Mouse (Mus musculus): ENCODE measurements around the gene Abhd13. TPM values are rescaled to one million over a fixed set of nuclear protein-coding genes. Genes with fewer than 3 reads are reported as not detected.

Gene Abhd13
- total RNA-seq (2021) = 10 to 100 TPM; 12.5 to 13.5 TPM
- long read RNA-seq, experiment 1, full-length matches to known transcripts = 23 of 26 reads
- long read RNA-seq, experiment 1, partial matches to known transcripts = 1 of 26 reads
- long read RNA-seq, experiment 1, other reads (novel, unspliced or antisense) = 2 of 26 reads
- long read RNA-seq, experiment 2, full-length matches to known transcripts = 14 of 14 reads
- long read RNA-seq, experiment 2, partial matches to known transcripts = 0 of 14 reads
- long read RNA-seq, experiment 2, other reads (novel, unspliced or antisense) = 0 of 14 reads

DNA sequence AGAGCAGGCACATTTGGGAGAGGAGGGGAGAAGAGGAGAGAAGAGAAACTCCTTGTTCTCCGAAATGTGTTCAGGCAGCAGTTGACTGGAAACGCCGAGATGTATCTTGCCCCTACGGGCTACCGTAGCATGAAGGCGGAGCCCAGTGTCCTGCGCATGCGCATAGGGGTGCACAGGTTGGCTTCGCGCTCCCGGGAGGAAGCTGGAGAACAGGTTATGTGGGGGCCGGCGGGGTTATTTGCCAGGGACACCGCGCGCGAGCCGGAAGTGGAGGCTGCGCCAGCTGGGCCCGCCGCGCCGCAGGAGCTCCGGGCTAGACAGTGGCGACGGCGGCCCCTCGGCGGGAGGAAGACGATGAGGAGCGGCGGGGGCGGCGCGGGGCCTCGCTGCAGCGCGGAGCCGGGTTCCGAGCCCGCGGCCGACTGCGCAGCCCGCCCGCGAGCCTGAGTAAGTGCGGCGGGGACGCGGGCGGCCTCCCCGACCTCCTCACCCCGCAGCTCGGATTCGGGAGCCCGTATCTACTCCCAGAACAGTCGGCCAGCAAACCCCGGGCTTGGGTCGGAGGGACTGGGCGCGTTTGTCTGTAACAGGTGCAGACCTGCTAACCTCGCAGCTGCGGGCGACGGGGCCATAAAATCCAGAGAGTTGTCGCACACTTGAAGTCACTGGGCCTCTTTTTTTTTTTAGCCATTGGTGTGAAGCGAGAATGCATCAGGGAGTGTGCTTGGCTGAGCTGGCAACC lies at the start of gene Abhd13, which contains the start of gene Lig4:
TSS of gene Abhd13 (plus strand) at position 135 of the 742 bp plus-strand sequence.
TSS of gene Lig4 (minus strand) at position 114 of the 742 bp plus-strand sequence.
- DNase-seq = peak; percentile 99

DNA sequence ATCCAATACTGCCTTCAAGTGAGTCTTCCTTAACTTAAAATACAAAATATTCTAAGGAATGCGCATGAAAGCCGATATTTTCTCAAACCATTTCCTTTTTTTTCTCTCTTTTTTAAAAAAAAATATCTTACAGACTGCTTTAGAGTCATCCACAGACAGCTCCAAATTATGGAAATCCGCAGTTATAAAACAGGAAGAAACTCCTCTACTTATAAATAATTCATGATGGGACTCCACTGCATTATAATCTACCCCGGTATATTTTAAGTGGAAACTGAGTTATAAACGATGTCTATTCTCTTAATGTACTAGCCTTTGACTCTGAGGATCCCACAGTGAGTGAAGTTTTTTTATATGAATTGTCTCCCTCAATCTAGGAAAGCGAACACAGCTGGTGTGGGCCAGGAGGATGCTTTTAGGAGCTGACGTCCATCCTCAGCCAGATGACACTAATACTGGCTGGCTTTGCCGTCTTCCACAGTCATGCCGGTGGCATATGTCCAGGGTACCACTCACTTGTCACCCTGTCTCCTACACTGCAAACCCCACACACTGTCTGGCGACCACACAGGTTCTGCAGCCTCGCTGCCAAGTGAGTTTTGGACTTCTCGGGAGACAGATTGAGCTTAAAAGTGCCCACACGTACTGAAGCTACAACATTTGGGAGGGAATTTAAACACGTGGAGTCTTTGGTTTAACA lies 47.6 kb upstream of the Abhd13 start:
- no peak for DNase-seq

DNA sequence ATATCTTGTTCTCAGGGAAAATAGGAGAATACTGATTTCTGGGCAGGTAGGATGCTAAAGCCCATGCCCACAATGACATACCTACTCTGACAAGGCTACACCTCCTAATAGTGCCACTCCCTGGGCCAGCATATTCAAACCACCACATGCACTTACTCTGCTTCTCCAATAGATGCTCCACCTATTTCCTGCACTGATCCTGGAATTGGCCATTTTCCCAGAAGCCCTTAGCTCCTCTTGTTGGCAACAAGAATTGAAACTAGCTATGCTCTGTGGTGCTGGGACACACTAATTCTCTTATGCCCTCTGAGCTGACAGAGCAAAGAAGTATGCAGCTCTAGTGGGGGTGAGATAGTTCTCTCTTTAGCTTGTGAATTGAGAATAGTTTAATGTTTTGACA lies 44.8 kb upstream of the Abhd13 start:
- no peak for DNase-seq

DNA sequence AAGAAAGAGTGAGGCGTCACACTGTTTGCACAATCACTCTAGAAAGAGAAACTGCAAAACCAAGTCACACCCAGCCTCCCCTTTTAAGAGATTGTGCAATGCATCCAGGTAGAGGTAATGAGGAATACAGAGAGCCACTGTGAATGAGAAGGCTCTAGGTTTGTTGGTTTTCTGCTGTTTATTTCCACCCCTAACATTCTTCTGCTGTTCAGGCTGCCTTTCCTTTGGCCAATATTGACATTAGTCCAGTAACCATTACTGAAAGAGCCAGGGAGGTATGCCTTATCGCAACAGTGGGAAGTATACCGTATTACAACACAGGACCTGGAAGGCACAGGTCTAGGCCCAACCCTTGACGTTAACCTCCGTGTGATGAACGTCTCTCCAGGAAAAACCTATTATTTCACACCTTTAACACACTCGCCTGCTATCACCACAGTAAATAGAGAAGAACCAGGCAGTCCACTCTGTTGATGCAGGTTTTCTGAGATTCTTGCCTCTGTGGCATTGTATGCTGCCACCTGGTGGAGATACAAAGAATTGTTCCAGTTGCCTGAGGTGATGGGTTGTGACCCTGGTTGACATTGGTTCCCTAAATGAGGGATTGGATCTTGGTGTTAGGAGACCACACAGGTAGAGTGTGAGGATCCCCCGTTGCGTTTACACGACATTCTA lies 42.5 kb upstream of the Abhd13 start:
- peak; percentile 26 for DNase-seq

DNA sequence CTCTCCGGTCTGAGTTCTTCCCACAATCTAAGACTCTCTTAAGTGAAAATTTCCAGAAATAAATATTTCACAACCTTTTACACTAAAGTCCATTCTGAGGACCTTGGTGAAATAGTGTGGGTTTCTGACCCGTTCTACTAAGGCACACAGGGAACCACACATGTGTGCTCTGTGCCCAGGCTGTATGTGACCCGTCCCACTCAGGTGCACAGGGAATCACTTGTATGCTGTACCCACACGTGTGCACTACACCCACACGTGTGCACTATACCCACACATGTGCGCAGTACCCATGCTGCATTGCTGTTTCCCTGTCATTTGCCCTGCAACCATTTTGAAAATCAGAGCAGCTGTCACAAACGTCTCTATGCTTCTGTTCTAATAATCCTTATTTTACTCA lies 41.9 kb upstream of the Abhd13 start:
- no peak for DNase-seq

DNA sequence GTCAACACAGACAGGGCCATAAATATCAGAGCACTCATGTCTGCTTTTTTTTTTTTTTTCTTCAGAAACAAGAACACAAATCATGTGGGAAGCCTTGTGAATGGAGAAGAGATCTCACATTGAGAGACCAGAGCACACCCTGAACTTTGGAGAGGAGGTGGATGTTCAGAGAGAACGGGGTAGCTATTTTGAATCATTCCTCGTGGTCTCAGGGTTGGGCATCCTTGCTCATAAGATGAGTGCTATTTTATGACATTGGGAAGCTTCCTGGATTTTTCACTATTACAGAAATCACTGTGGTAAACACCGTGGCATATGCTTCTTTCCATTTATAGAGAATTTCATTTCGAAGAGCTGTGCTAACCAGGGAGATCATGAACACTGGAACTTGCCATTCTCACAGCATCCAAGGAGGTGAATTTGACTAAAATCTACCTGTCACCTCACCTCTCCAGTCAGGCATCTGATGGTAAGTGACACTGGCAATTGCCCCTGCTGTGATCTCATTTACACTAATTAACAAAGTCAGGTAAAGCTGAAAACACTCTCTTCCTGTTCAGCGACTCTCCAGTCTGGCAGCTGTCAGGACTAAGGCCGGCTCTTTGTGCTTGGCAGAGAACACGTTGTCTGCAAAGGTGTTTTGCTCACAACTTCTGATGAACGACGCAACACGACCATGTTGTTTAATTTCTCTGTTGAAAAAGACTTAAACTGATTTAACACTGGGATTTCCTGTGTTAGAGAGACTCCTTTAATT lies 28.2 kb upstream of the Abhd13 start:
- no peak for DNase-seq

DNA sequence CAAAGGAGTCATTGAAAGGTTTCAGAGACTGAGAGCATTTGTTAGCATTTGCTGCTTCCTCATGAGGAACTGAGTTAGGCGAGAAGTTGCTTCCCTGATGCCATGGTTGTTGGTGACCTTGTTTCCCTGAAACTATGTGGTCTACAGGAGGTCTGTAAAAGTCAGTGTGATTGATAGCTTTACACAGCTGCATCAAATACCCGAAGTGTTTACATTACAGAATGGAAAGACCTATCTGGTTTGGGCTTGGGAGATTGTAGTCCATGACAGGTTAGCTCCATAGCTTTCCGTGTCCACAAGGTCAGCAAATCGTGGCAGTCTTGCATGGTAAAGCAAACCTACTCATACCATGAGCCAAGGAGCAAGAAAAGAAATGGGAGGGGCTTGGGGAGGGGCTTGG lies 19.2 kb upstream of the Abhd13 start:
- no peak for DNase-seq

DNA sequence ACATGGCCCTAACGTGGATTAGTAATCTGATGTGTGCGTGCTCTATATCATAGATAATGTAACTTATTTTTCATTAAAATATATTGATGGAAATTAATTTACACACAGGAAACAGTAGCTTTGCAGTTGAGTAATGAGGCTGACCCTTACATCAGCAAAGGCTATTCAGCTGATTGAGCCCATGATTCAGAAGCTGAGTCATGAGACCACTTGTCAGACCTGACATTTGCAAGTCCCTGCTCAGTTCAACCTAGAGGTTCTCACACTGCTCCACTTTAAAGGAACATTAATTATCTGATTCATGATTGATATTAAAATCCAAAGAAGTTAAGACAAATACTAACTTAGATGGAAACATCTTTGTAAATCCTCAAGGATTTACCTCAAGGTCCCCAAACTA lies 17.6 kb upstream of the Abhd13 start:
- no peak for DNase-seq

DNA sequence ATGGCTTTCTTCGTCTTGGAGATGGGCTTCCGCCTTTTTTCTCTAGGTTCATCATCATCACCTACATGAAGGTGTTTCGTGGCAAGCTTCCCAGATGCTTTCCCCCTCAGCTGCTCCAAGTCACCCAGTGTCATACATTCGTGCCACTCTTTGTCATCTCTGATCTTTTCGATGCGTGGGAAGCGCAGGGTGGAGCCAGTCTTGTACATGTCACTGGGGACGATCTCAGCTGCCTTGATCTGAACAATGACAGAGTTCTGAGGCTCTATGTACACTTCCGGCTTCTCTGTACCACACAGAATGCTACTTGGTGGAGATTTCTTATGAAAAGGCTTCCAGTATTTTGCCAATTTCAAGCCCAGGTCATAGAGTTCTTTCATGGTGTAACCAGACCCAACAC lies 5.6 kb upstream of the Abhd13 start:
- no peak for DNase-seq

DNA sequence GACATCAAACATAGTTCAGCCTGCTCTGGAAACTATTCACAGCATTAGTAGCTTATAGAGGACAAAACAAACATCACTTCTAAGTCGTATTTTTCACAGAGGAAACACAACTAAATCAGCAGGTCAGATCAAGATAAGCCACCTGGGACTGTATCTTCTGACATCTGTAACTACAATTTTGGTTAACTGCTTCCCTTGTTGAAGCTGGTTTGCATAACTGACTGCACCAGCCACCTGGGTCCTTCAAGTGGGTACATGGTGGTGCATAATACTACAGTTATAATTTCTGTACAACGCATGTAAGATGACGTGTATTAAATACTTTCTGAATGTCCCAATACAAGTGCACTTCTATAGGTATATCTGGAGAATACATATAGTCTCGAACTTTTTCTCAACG lies 2.2 kb upstream of the Abhd13 start:
- DNase-seq = no peak

DNA sequence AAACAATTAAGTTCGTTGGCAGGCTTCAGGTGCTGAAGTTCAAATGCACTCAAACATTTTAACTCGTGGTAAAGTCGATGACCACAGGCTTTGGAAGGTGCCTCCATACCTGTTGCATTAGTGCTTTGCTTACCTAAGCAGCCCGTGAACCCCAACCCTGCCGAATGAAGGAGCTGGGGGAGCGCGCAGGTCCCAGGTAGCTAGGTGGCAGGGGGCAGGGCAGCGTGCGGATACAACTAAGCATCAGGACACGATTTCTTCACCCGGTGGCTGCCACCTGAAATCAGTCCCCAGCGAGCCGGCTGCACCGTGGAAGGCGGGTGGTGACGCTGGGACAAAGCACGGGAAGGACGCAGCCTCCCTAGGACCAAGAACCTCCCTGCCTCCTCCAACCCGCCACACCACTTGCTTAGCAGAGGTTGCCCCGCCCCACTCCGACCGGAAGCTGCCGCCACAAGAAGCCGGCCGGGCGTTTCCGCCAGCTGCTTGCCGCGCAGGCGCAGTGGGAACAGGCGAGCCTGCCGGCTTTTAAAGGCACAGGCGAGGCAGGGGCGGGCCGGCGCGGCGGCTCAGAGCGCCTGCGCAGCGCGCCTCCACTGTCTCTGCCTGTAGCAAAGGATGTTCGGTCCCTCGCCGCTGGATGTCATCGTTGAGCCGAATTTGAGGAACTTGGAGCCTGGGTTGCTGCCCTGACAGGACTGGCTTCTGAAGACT lies 1.5 kb upstream of the Abhd13 start:
- DNase-seq = peak; percentile 98

DNA sequence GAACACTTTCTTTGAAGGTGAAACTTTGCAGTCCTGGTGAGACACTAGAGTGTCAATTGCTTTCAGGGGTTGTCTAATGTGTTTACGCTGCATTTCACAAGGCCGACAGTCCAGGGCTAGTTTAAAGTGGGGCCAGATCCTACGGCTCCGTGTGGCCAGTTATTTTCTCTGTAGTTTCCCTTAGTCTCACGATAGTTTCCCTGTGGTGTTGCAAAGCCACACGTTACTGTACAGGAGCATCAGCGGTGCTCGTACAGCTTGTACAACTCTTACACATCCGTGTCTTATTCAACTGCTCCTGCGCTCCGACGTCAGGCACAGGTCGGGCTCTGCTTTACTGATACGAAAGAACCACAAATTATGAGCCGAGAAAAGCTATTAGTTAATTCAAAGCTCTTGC lies 491 bp upstream of the Abhd13 start:
- DNase-seq = no peak

DNA sequence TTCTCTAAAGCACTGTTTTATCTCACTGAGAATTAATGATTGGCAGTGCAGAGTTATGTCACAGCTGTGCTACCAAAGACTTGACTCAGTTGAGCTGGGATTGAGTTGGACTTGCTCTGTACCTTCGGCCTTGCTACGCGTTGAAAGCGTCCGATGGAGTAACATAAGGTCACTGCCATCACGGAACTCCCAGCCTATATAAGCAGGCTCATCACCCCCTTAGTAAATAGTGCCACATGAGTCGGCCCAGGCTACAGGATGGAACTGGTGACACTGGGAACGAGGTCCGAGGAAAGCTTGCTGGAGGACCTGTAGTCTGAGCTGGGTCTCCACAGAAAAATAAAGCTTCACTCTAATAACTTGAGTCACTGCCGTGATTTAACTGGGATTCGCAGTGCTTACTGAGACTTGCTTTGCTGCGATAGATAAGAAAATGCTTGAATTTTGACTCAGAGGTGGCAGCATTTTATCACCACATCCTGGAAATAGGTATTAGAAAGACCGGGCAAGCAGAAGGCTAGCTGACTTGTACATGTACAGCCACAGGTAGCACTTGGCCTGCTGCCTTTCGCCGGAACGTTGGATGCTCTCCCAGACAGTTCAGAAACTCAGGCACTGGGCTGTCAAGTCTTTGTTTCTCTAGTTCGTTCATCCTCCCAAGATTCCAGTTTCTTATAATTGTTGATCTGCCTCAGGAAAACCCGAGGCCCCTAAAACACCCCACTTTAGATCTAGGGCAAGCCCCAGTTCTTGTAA lies 1.1 kb downstream of the Abhd13 start:
- no peak for DNase-seq

DNA sequence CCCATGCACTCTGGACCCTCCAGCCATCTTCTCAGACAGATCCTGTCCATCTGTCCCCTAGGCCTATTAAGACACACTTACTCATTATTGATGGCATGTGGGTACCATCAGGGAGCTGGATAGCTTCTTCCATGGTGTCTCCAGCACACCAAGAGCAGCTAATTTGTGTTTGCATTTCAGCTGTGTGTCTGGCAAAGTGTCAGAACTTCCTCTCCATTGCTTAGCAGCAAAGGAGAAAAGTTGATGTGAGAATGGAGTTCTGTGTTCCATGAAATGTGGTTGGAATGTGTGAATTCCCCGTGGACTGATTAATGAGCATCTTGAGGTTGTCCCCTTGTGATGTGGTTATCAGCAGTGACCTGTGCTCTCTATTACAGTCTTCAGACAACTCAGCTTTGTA lies 2.2 kb downstream of the Abhd13 start:
- DNase-seq = no peak

DNA sequence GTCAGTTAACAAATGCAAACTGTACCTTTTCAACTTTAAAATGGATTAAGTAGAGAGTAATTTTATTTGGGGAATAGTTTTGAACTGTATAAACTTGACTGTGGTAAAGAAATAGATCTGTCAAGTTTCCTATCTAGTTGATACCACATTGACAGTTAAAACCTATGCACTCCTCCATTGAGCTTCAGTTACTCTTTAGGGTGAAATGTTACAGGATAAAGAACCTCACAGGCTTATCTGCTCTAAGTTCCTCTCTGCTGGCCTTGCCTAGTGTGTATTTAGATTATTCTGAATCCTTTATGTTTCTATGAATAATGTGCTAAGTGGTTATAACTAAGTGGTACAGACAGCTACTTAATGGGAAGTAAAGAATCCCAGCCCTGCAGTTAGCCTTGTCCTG lies 2.7 kb downstream of the Abhd13 start:
- DNase-seq = no peak

DNA sequence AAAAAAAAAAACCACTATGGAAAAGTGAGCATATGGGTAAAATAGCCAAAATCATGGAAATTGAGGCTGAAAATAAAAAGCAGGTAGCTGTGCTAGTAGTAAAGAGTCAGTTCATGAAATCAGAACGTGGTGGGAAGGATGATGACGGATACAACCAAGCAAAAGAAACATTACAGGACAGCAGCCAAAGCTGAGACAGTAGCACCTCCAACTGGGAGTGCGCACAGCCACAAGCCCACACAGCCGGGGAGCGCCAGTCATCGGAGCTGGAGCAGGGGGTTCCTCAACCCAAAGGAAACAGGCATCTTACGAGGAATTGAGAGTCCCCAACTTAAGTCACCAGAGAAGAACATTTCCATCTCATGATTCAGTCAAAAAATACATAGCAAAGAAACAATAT lies 26.6 kb downstream of the Abhd13 start:
- DNase-seq = no peak

DNA sequence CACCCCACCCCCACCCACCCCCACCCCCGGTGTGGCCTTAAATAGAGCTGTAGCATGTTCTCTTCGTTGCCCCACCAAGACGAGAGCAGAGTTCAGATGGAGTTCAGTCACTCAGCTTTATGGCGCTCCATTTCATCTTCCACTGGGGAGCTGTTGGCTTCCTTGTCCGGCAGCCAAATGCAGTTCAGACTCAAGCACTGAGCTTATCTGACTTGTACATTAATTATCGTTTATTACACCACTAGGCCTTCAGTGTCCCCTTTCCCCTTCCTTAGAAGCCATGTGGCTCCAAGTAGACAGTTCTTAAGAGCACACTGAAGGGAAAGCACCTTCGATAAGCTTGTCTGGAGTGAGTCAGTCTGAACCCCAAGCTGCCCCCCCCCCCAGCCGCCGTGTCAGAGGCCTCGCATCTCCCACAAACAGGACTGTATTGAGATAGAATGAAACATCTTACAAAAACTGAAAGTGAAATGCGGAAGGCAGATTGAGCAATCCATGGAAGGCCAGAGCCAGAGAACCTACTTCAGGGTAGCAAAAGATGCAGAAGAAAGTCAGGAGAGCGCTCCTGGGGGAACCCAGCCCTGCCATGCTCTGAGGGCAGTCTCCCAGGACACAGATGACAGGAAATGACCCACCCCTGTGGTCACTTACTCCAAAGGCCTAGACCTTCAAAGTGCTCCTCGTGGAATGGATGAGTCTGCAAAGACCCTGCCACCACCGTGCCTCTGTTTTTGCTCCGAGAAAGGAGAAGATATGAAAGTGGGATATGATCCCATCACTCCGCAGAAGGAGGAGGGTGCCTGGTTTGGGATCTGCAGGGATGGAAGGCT lies 28.9 kb downstream of the Abhd13 start, which contains the start of gene Tnfsf13b:
TSS of gene Tnfsf13b (plus strand) at position 312 of the 830 bp plus-strand sequence.
- no peak for DNase-seq

DNA sequence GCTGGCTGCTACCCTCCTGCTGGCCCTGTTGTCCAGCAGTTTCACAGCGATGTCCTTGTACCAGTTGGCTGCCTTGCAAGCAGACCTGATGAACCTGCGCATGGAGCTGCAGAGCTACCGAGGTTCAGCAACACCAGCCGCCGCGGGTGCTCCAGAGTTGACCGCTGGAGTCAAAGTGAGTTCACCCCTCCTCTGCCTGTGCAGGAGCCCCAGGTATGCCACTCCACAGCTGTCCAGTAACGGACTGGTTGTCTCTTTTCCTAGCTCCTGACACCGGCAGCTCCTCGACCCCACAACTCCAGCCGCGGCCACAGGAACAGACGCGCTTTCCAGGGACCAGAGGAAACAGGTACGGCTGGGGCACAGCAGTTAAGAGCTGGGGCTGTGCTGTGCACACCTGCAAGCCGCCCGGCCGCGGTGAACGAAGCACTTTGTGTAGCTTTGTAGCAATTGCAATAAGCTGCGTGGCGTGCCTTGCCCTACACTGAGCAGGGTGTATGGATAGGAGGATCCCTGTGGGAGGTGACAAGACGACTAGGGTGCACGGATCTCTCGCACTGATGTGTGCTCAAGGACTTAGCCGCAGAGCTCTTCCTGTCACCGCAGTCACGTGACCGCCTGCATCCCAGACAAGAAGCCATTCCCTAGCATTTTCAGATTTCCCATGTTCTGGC lies 29.6 kb downstream of the Abhd13 start:
- peak; percentile 11 for DNase-seq

DNA sequence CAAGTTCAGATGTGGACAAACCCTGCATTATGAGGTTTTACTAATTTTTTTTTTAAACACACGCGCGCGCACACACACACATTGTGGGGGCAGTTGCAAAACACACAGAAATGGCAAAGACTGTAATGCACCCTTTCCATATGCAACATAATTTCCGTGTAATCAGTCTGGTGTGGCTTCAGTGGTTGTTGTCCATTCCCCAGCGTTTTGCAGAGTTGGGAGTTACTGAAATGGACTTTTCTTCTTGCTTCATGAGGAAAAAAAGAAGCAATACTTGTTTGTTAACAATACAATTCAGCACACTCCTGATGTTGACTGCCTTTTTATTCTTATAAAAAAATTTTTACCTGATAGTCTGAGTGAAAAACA lies 30.1 kb downstream of the Abhd13 start:
- no peak for DNase-seq
